Mouse (Mus musculus) spleen, adult 2 months (tissue): ENCODE measurements around the gene Pilra. TPM values are rescaled to one million over a fixed set of nuclear protein-coding genes. Genes with fewer than 3 reads are reported as not detected.

Experiments
- DNase-seq, 2 experiments: peaks; one replicate each; pipeline versions ENCODE4 v3.0.0 to v3.0.0-alpha.2; 2012 to 2021; ENCODE audit warnings: low spot score in 2 of 2, low read depth in 1 of 2
- H3K27ac ChIP-seq: fragments of 200-500 bp; 2 replicates; pipeline ENCODE4 v1.5.1; 2012; ENCODE audit warnings: low read length, inconsistent platforms; ENCODE audit not compliant: insufficient read depth
- H3K27me3 ChIP-seq: fragments of 200-500 bp; 2 replicates; pipeline ENCODE4 v1.6.1; 2012; ENCODE audit warnings: mild to moderate bottlenecking, moderate library complexity, low read length, inconsistent platforms; ENCODE audit not compliant: control insufficient read depth, insufficient read depth
- H3K36me3 ChIP-seq: fragments of 200-500 bp; 2 replicates; pipeline ENCODE4 v1.6.1; 2012; ENCODE audit warnings: mild to moderate bottlenecking, low read length, inconsistent platforms; ENCODE audit not compliant: control insufficient read depth, insufficient read depth
- H3K4me1 ChIP-seq: fragments of 200-500 bp; 2 replicates; pipeline ENCODE4 v1.6.1; 2011; ENCODE audit warnings: inconsistent platforms; ENCODE audit not compliant: control insufficient read depth, insufficient read depth, insufficient read length
- H3K4me3 ChIP-seq: fragments of 200-500 bp; 2 replicates; pipeline ENCODE4 v1.5.1; 2011; ENCODE audit warnings: mild to moderate bottlenecking, inconsistent platforms; ENCODE audit not compliant: insufficient read depth, insufficient read length; ENCODE audit errors: extremely low read depth
- CTCF ChIP-seq: fragments of 200-500 bp; IDR thresholded peaks from 2 replicates; pipeline ENCODE4 v1.5.1; 2011; ENCODE audit warnings: mild to moderate bottlenecking, inconsistent platforms; ENCODE audit not compliant: insufficient read depth, insufficient read length, insufficient replicate concordance; ENCODE audit errors: extremely low read depth
- POLR2A ChIP-seq: fragments of 200-500 bp; IDR thresholded peaks from 2 replicates; pipeline ENCODE4 v1.6.1; 2011; ENCODE audit warnings: low read depth, low read length, inconsistent platforms
- WGBS: fragments of 180-500 bp; shearing (Covaris S2); methylation state at CpG from one replicate; pipeline ENCODE4 v1.1.7; 2018; 5-methylcytosine and 5-hydroxymethylcytosine counted together
- polyA plus RNA-seq: library from polyadenylated mRNA; depleted of rRNA; stranded (reverse); fragments of >200 nt; gene quantifications from 2 replicates; pipeline ENCODE4 v1.2.3, GENCODE M21; 2012

The Pilra gene
- polyA plus RNA-seq, 1 experiment: 22.5 TPM

DNA sequence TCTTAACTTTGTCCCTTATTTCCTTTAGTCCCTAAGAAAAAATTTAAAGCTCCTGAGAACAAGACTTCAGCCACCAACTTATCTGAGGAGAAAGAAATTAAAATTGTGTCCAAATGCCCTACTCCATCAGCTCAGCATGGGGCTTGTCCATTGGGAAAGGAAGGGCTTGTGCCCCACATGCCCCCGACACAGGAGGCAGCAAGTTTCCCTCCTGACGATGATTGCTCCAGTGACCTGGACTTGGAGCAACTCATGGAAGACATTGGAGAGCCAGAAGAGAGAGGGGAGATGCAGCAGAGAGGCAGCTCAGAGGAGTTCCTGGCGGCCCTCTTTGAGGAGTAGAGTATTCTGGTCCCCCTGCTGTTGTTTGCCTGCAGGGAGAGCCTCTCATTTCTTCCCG lies 14.0 kb downstream of the Pilra start:
- H3K27me3 ChIP-seq: no peaks in the 10 kb centered on the region
- H3K4me1 ChIP-seq: peaks cover 7% of the 10 kb centered on the region; the same call in 1 of the 2 replicates
- DNase-seq: no peak
- no peak overlapping the region for H3K27ac ChIP-seq
- H3K4me3 ChIP-seq: no peak overlapping the region
- 86% methylated on average over 4 of the region's 4 CpGs for WGBS
- TF ChIP-seq CTCF (no peak), POLR2A (no peak)
- H3K36me3 ChIP-seq: no peaks in the 10 kb centered on the region

DNA sequence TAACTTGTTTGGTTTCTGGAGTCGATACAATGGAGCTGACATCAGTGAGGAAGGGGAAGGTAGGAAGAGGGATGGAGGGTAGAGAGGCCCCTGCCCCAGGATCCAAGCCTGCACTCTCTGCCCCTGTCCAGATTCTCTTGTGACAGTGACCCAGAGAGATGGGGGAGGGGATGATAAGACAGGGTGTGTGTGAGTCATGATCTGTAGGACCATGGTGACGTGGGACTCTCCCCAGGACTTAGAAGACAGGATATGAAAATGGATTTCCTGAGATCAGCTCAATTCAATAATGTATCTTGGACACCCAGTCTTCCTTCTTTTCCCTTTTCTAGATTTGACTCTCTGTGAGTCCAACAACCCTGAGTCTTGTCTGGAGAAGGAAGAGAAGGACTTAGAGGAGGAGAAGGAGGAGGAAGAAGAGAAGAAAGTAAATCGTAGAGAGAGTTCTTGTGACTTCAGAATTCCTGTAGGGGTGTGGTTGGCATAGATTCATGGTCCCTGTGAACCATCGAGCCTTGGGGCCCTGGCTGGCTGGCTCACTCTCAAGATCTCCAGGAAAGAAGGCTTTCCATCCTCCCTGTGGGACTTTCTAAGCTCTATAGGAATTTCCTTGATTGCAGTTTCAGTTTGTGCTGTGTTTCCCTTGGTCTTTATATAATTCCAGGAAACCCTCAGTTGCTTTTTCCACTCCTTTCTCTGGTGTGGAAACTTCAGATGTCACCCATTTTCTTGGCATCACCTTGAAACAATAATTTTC lies 18.4 kb downstream of the Pilra start:
- Histone ChIP-seq H3K4me1 (no peaks in the 10 kb centered on the region), H3K36me3 (no peaks in the 10 kb centered on the region), H3K27me3 (no peaks in the 10 kb centered on the region), H3K4me3 (no peak overlapping the region), H3K27ac (no peak overlapping the region)
- WGBS: 68% methylated on average over 4 of the region's 4 CpGs
- no peak for DNase-seq
- no peak for TF ChIP-seq CTCF
- no peak for TF ChIP-seq POLR2A

DNA sequence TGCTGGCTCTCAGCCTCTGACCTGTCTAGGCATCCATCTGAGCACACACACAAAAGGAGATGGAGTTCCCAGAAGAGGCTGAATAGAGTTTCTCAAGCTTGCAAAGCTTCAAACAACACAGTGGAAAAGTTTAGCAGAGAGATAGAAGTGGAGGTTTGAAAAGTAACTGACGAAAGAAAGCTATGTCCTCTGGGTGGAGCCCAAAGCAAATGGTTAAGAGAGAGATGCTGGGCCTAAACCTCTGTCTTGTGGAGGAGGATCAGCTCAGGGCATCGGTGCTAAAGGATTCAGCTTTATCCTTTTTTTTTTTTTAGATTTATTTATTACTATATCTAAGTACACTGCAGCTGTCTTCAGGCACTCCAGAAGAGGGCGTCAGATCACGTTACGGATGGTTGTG lies 27.8 kb downstream of the Pilra start:
- TF ChIP-seq POLR2A: no peak
- TF ChIP-seq CTCF: no peak
- DNase-seq: no peak
- Histone ChIP-seq H3K27ac (no peak overlapping the region), H3K4me3 (no peak overlapping the region), H3K4me1 (no peaks in the 10 kb centered on the region), H3K36me3 (no peaks in the 10 kb centered on the region), H3K27me3 (no peaks in the 10 kb centered on the region)
- 90% methylated on average over 5 of the region's 5 CpGs for WGBS

DNA sequence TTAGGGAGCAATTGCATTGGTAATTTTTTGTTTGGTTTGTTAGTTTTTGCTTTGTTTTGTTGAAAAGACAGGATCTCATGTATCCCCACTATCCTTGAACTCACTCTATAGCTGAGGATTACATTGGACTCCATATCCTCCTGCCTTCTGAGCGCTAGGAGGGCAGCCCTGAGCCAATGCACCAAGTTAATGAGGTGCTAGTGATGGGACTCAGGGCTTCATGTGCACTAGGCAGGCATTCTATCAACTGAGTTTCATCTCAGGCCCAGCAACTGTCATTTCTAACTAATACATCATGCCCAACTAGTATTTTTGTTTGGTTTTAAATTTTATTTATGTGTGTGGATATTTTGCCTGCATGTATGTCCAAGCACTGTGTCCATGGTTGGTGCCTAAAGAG lies 29.9 kb downstream of the Pilra start:
- WGBS: 90% methylated on average over 1 of the region's 1 CpGs
- DNase-seq: no peak
- no peaks in the 10 kb centered on the region for H3K36me3 ChIP-seq
- TF ChIP-seq POLR2A (no peak), CTCF (no peak)
- H3K4me1 ChIP-seq: no peaks in the 10 kb centered on the region
- H3K27ac ChIP-seq: no peak overlapping the region
- H3K27me3 ChIP-seq: no peaks in the 10 kb centered on the region
- no peak overlapping the region for H3K4me3 ChIP-seq

DNA sequence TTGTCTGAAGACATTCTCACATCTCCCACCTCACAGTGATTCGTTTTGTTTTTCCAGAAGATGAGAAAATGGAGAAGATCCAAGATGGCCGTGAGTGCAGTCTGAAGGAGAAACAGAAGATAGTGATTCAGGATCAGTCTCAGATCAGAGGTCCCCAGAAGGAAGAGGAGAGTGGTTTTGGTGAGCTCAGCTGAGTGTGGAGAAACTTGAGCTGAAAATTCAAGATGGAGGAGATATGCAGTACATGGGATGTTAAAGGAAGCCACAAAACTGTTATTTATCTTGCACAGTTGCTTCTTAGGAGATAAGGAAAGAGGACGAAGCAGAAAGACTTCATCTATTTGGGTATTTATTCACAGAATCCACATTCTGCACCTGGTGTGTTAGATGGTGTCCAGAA lies 35.2 kb downstream of the Pilra start:
- Histone ChIP-seq H3K27ac (no peak overlapping the region), H3K27me3 (no peaks in the 10 kb centered on the region), H3K4me1 (no peaks in the 10 kb centered on the region), H3K36me3 (no peaks in the 10 kb centered on the region; the same call in 1 of the 2 replicates), H3K4me3 (no peak overlapping the region)
- 78% methylated on average over 3 of the region's 3 CpGs for WGBS
- no peak for DNase-seq
- TF ChIP-seq CTCF (no peak), POLR2A (no peak)

DNA sequence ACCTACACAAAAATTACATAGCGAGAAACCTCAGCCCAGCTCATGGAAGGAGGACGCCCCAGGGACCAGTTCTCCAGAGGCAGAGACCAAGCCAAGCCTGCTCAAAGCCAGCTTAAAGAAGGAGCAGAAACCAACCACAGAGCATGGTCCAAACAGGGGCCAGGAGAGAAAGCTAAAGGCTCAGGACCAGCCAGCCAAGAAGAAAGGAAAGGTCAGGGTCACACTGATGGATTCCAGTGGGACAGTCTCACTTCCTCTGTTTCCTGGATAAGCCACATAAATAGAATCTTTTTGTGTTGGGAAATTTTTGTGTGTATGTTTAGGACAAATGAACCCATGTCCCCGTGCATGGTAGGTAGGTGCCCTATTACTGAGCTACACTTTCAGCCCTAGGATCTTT lies 39.5 kb downstream of the Pilra start:
- no peak overlapping the region for H3K4me3 ChIP-seq
- no peaks in the 10 kb centered on the region for H3K27me3 ChIP-seq
- H3K36me3 ChIP-seq: no peaks in the 10 kb centered on the region; the same call in 1 of the 2 replicates
- TF ChIP-seq POLR2A (no peak), CTCF (no peak)
- 63% methylated on average over 3 of the region's 3 CpGs for WGBS
- no peaks in the 10 kb centered on the region for H3K4me1 ChIP-seq
- no peak for DNase-seq
- no peak overlapping the region for H3K27ac ChIP-seq

DNA sequence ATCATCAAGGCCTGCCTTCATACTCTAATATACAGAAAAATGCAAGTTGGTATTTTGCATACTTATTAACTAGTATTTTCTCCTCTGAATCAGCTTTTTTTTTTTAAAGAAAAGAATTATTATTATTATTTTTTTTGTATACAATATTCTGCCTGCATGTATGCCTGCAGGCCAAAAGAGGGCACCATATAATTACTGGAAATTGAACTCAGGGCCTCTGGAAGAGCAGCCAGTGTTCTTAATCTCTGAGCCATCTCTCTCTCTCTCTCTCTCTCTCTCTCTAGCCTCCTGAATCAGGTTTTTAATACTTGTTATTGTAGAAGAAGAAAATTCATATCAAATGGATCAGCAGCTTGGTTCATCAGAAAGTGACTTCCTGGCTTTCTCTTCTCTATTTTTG lies 44.5 kb downstream of the Pilra start:
- Histone ChIP-seq H3K4me3 (no peak overlapping the region), H3K27me3 (no peaks in the 10 kb centered on the region), H3K27ac (no peak overlapping the region), H3K4me1 (no peaks in the 10 kb centered on the region; the same call in none of the 2 replicates), H3K36me3 (no peaks in the 10 kb centered on the region; the same call in 1 of the 2 replicates)
- TF ChIP-seq POLR2A (no peak), CTCF (no peak)
- no peak for DNase-seq
